Mouse (Mus musculus) heart, embryonic 12.5 days (tissue): ENCODE measurements around the gene Stoml2. TPM values are rescaled to one million over a fixed set of nuclear protein-coding genes. Genes with fewer than 3 reads are reported as not detected.

Experiments used
- ATAC-seq: fragments of 200-750 bp; cut with Nextera tagmentation; 2 replicates; pipeline ENCODE4 v1.8.0; 2017; ENCODE audit warnings: moderate TSS enrichment, moderate library complexity; ENCODE audit not compliant: insufficient number of reproducible peaks, low FRiP score
- H3K27ac ChIP-seq: fragments of 300-500 bp; sonication (generic); 2 replicates; pipeline ENCODE4 v1.5.1; 2016; ENCODE audit warnings: mild to moderate bottlenecking, moderate library complexity; ENCODE audit not compliant: poor library complexity, severe bottlenecking
- H3K27me3 ChIP-seq: fragments of 300-500 bp; sonication (generic); replicated peaks from 2 replicates; pipeline ENCODE4 v1.6.1; 2016; ENCODE audit warnings: mild to moderate bottlenecking, moderate library complexity
- H3K36me3 ChIP-seq: fragments of 300-500 bp; sonication (generic); 2 replicates; pipeline ENCODE4 v1.6.1; 2016; ENCODE audit warnings: mild to moderate bottlenecking, moderate library complexity
- H3K4me1 ChIP-seq: fragments of 300-500 bp; sonication (generic); replicated peaks from 2 replicates; pipeline ENCODE4 v1.6.1; 2016; ENCODE audit warnings: mild to moderate bottlenecking
- H3K4me2 ChIP-seq: fragments of 300-500 bp; sonication (generic); 2 replicates; pipeline ENCODE4 v1.6.1; 2016; ENCODE audit warnings: mild to moderate bottlenecking, moderate library complexity
- H3K4me3 ChIP-seq: fragments of 300-500 bp; sonication (generic); 2 replicates; pipeline ENCODE4 v1.5.1; 2016; ENCODE audit warnings: mild to moderate bottlenecking
- H3K9ac ChIP-seq: fragments of 300-500 bp; sonication (generic); 2 replicates; pipeline ENCODE4 v1.6.1; 2016; ENCODE audit warnings: mild to moderate bottlenecking, moderate library complexity
- H3K9me3 ChIP-seq: fragments of 300-500 bp; sonication (generic); replicated peaks from 2 replicates; pipeline ENCODE4 v1.6.1; 2016; ENCODE audit warnings: mild to moderate bottlenecking, moderate library complexity
- WGBS: fragments of 180-500 bp; shearing (Covaris S2); methylation state at CpG from one replicate; pipeline ENCODE4 v1.1.7; 2016; 5-methylcytosine and 5-hydroxymethylcytosine counted together
- polyA plus RNA-seq: library from polyadenylated mRNA; unstranded; fragments of >200 nt; fragmentation: Nextera tagmentation; extraction: Ambion mirVana; gene quantifications from 2 replicates; pipeline ENCODE4 v1.2.1, GENCODE M21; 2016

Gene Stoml2
- polyA plus RNA-seq, 1 experiment from 2014 or later, result 208 TPM

GRCm38 (mm10) chr4:43037860-43038566, 6.5 kb upstream of the Stoml2 start:
- peak overlapping the region; percentile 27; the same call in 1 of the 2 replicates for H3K9ac ChIP-seq
- H3K27me3 ChIP-seq, result no peaks in the 10 kb centered on the region
- 26% methylated on average over 4 of the region's 4 CpGs for WGBS
- H3K36me3 ChIP-seq, result peaks cover 35% of the 10 kb centered on the region
- peak overlapping the region; percentile 14 for H3K4me3 ChIP-seq
- no peaks in the 10 kb centered on the region for H3K9me3 ChIP-seq
- H3K4me1 ChIP-seq, result peaks cover 34% of the 10 kb centered on the region
- H3K27ac ChIP-seq, result peak overlapping the region; percentile 65
- peak; percentile 41; the same call in 1 of the 2 replicates for ATAC-seq
- peak overlapping the region; percentile 94 for H3K4me2 ChIP-seq

GRCm38 (mm10) chr4:43036356-43036755, 4.8 kb upstream of the Stoml2 start:
- Histone ChIP-seq H3K4me3 (no peak overlapping the region), H3K27me3 (no peaks in the 10 kb centered on the region), H3K27ac (no peak overlapping the region)

GRCm38 (mm10) chr4:43035851-43036250, 4.3 kb upstream of the Stoml2 start:
- 89% methylated on average over 6 of the region's 6 CpGs for WGBS
- ATAC-seq, result no peak
- Histone ChIP-seq H3K27me3 (no peaks in the 10 kb centered on the region), H3K4me3 (no peak overlapping the region), H3K36me3 (peaks cover 41% of the 10 kb centered on the region), H3K9me3 (no peaks in the 10 kb centered on the region), H3K4me1 (peaks cover 35% of the 10 kb centered on the region), H3K9ac (no peak overlapping the region), H3K4me2 (no peak overlapping the region), H3K27ac (no peak overlapping the region)

More at GRCm38 (mm10) chr4:43036356-43036755, 4.8 kb upstream of the Stoml2 start:
- ATAC-seq, result no peak
- no peak overlapping the region for H3K9ac ChIP-seq
- H3K9me3 ChIP-seq, result no peaks in the 10 kb centered on the region
- WGBS, result 84% methylated on average over 10 of the region's 10 CpGs
- peaks cover 41% of the 10 kb centered on the region for H3K36me3 ChIP-seq
- peaks cover 37% of the 10 kb centered on the region for H3K4me1 ChIP-seq
- H3K4me2 ChIP-seq, result peak overlapping the region; percentile 94; the same call in 1 of the 2 replicates

- Histone ChIP-seq H3K4me3 (no peak overlapping the region), H3K4me2 (no peak overlapping the region), H3K27ac (no peak overlapping the region), H3K9ac (no peak overlapping the region), H3K4me1 (peaks cover 29% of the 10 kb centered on the region), H3K9me3 (no peaks in the 10 kb centered on the region), H3K27me3 (no peaks in the 10 kb centered on the region), H3K36me3 (peaks cover 56% of the 10 kb centered on the region)
- no peak for ATAC-seq
- 79% methylated on average over 14 of the region's 14 CpGs for WGBS
These were observed 2.0 kb upstream of the Stoml2 start for GRCm38 (mm10) chr4:43033481-43033880.

- Histone ChIP-seq H3K36me3 (peaks cover 65% of the 10 kb centered on the region), H3K4me1 (peaks cover 20% of the 10 kb centered on the region), H3K4me3 (no peak overlapping the region), H3K4me2 (no peak overlapping the region), H3K27ac (no peak overlapping the region), H3K27me3 (no peaks in the 10 kb centered on the region), H3K9ac (no peak overlapping the region), H3K9me3 (no peaks in the 10 kb centered on the region)
- WGBS, result 92% methylated on average over 1 of the region's 1 CpGs
- ATAC-seq, result no peak
These were observed 991 bp upstream of the Stoml2 start for GRCm38 (mm10) chr4:43032501-43032900.

GRCm38 (mm10) chr4:43030780-43031230, 705 bp downstream of the Stoml2 start:
- H3K27me3 ChIP-seq, result no peaks in the 10 kb centered on the region
- H3K4me3 ChIP-seq, result peak overlapping the region; percentile 75
- H3K4me2 ChIP-seq, result peak overlapping the region; percentile 87
- peak overlapping the region; percentile 85 for H3K27ac ChIP-seq
- H3K9me3 ChIP-seq, result no peaks in the 10 kb centered on the region
- ATAC-seq, result peak; percentile 73
- WGBS, result 1% methylated on average over 28 of the region's 28 CpGs
- H3K4me1 ChIP-seq, result peaks cover 13% of the 10 kb centered on the region
- peaks cover 65% of the 10 kb centered on the region for H3K36me3 ChIP-seq
- peak overlapping the region; percentile 86 for H3K9ac ChIP-seq

- H3K4me1 ChIP-seq, result peaks cover 13% of the 10 kb centered on the region
- peak overlapping the region; percentile 75 for H3K4me3 ChIP-seq
- H3K27ac ChIP-seq, result peak overlapping the region; percentile 85; the same call in 1 of the 2 replicates
- H3K9ac ChIP-seq, result peak overlapping the region; percentile 86
- 68% methylated on average over 9 of the region's 9 CpGs for WGBS
- H3K27me3 ChIP-seq, result no peaks in the 10 kb centered on the region
- H3K4me2 ChIP-seq, result peak overlapping the region; percentile 87
- no peaks in the 10 kb centered on the region for H3K9me3 ChIP-seq
- ATAC-seq, result no peak
- H3K36me3 ChIP-seq, result peaks cover 62% of the 10 kb centered on the region
These were observed 1.2 kb downstream of the Stoml2 start for GRCm38 (mm10) chr4:43030352-43030751.

GRCm38 (mm10) chr4:43029749-43030148, 1.8 kb downstream of the Stoml2 start:
- Histone ChIP-seq H3K27me3 (no peaks in the 10 kb centered on the region), H3K36me3 (peaks cover 58% of the 10 kb centered on the region), H3K4me3 (no peak overlapping the region), H3K9me3 (no peaks in the 10 kb centered on the region), H3K27ac (no peak overlapping the region), H3K4me1 (peaks cover 18% of the 10 kb centered on the region), H3K4me2 (no peak overlapping the region; the same call in 1 of the 2 replicates), H3K9ac (no peak overlapping the region)
- ATAC-seq, result no peak
- 92% methylated on average over 9 of the region's 9 CpGs for WGBS

GRCm38 (mm10) chr4:43029121-43029520, 2.4 kb downstream of the Stoml2 start:
- ATAC-seq, result no peak
- no peaks in the 10 kb centered on the region for H3K27me3 ChIP-seq
- no peak overlapping the region for H3K4me2 ChIP-seq
- H3K36me3 ChIP-seq, result peaks cover 51% of the 10 kb centered on the region
- H3K4me3 ChIP-seq, result no peak overlapping the region
- H3K9me3 ChIP-seq, result no peaks in the 10 kb centered on the region
- H3K27ac ChIP-seq, result no peak overlapping the region
- peaks cover 23% of the 10 kb centered on the region for H3K4me1 ChIP-seq
- no peak overlapping the region for H3K9ac ChIP-seq
- WGBS, result 93% methylated on average over 7 of the region's 7 CpGs

- H3K36me3 ChIP-seq, result peaks cover 69% of the 10 kb centered on the region
- no peaks in the 10 kb centered on the region for H3K27me3 ChIP-seq
- peak within 1 kb of the TSS; percentile 86 for H3K27ac ChIP-seq
- peak; percentile 89 for ATAC-seq
- H3K4me1 ChIP-seq, result peaks cover 15% of the 10 kb centered on the region
- WGBS, result 10% methylated on average over 42 of the region's 42 CpGs
- peak within 1 kb of the TSS; percentile 68 for H3K4me3 ChIP-seq
- peak within 1 kb of the TSS; percentile 75 for H3K4me2 ChIP-seq
- H3K9ac ChIP-seq, result peak within 1 kb of the TSS; percentile 66
- no peaks in the 10 kb centered on the region for H3K9me3 ChIP-seq
These were observed 6.2 kb downstream of the Stoml2 start, which contains the start of gene Pigo for GRCm38 (mm10) chr4:43025084-43025960. Gene Pigo (minus strand): TSS chr4:43025819.

- Histone ChIP-seq H3K27ac (no peak overlapping the region), H3K27me3 (no peaks in the 10 kb centered on the region), H3K9me3 (no peaks in the 10 kb centered on the region), H3K4me2 (peak overlapping the region; percentile 75), H3K4me1 (peaks cover 10% of the 10 kb centered on the region), H3K36me3 (peaks cover 73% of the 10 kb centered on the region), H3K9ac (peak overlapping the region; percentile 66), H3K4me3 (peak overlapping the region; percentile 68)
- WGBS, result 78% methylated on average over 14 of the region's 14 CpGs
- no peak for ATAC-seq
These were observed 6.8 kb downstream of the Stoml2 start for GRCm38 (mm10) chr4:43024673-43025072.
